Mouse (Mus musculus): ENCODE data around the gene Krt42. TPM values are rescaled to one million over a fixed set of nuclear protein-coding genes. Genes with fewer than 3 reads are reported as not detected.
A peak's percentile ranks its signal among the peaks of the same experiment; 100 is the strongest.

Krt42 gene
- polyA plus RNA-seq, 2 experiments, result not detected

GRCm38 (mm10) chr11:100290235-100290634, 20.6 kb upstream of the Krt42 start:
- no peak for ATAC-seq (ENCODE audit: insufficient read depth)
- Histone ChIP-seq H3K4me2 (ENCODE audit: low read depth) (no peak overlapping the region), H3K4me1 (replicated peaks; ENCODE audit: control insufficient read depth in 2 of 2, insufficient read depth in 2 of 2, low read length in 1 of 2) (no peaks in the 10 kb centered on the region), H3K27ac (no peak overlapping the region), H3K9ac (replicated peaks) (no peak overlapping the region), H3K36me3 (replicated peaks; ENCODE audit: control insufficient read depth, insufficient read depth, low read depth) (no peaks in the 10 kb centered on the region), H3K27me3 (ENCODE audit: control insufficient read depth, insufficient read depth, low read length) (no peaks in the 10 kb centered on the region), H3K4me3 (ENCODE audit: insufficient read depth in 1 of 2, low read depth in 2 of 2, low read length in 2 of 2) (no peak overlapping the region), H3K9me3 (ENCODE audit: control insufficient read depth, low read length) (no peaks in the 10 kb centered on the region)
- TF ChIP-seq EP300 (IDR thresholded peaks at IDR 0.05; ENCODE audit: low read depth) (no peak), CTCF (IDR thresholded peaks at IDR 0.05; ENCODE audit: low read depth) (no peak)
- WGBS (ENCODE audit: insufficient replicate concordance), result 34% methylated on average over 5 of the region's 5 CpGs
- DNase-seq (ENCODE audit: low read depth in 3 of 3, low spot score in 3 of 3), result no peak

- Histone ChIP-seq H3K27me3 (ENCODE audit: control insufficient read depth, insufficient read depth, low read length) (no peaks in the 10 kb centered on the region), H3K27ac (no peak overlapping the region), H3K9me3 (ENCODE audit: control insufficient read depth, low read length) (no peaks in the 10 kb centered on the region), H3K4me2 (ENCODE audit: low read depth) (no peak overlapping the region), H3K36me3 (replicated peaks; ENCODE audit: control insufficient read depth, insufficient read depth, low read depth) (no peaks in the 10 kb centered on the region), H3K4me3 (ENCODE audit: insufficient read depth in 1 of 2, low read depth in 2 of 2, low read length in 2 of 2) (no peak overlapping the region), H3K4me1 (replicated peaks; ENCODE audit: control insufficient read depth in 2 of 2, insufficient read depth in 2 of 2, low read length in 1 of 2) (no peaks in the 10 kb centered on the region), H3K9ac (replicated peaks) (no peak overlapping the region)
- DNase-seq (ENCODE audit: low read depth in 3 of 3, low spot score in 3 of 3) (no peak), ATAC-seq (ENCODE audit: insufficient read depth) (no peak)
- WGBS (ENCODE audit: insufficient replicate concordance), result 72% methylated on average over 6 of the region's 6 CpGs
- TF ChIP-seq EP300 (IDR thresholded peaks at IDR 0.05; ENCODE audit: low read depth) (no peak), CTCF (IDR thresholded peaks at IDR 0.05; ENCODE audit: low read depth) (no peak)
Observed at GRCm38 (mm10) chr11:100288942-100289341, 19.3 kb upstream of the Krt42 start.

GRCm38 (mm10) chr11:100287024-100287423, 17.4 kb upstream of the Krt42 start:
- no peak overlapping the region for H3K9ac ChIP-seq (replicated peaks)
- H3K27ac ChIP-seq, result no peak overlapping the region
- ATAC-seq (ENCODE audit: insufficient read depth), result no peak
- H3K4me3 ChIP-seq (ENCODE audit: insufficient read depth in 1 of 2, low read depth in 2 of 2, low read length in 2 of 2), result no peak overlapping the region
- H3K27me3 ChIP-seq (ENCODE audit: control insufficient read depth, insufficient read depth, low read length), result no peaks in the 10 kb centered on the region
- H3K4me1 ChIP-seq (replicated peaks; ENCODE audit: control insufficient read depth in 2 of 2, insufficient read depth in 2 of 2, low read length in 1 of 2), result no peaks in the 10 kb centered on the region
- TF ChIP-seq CTCF (IDR thresholded peaks at IDR 0.05; ENCODE audit: low read depth) (no peak), EP300 (IDR thresholded peaks at IDR 0.05; ENCODE audit: low read depth) (no peak)
- no peak for DNase-seq (ENCODE audit: low read depth in 3 of 3, low spot score in 3 of 3)
- no peaks in the 10 kb centered on the region for H3K9me3 ChIP-seq (ENCODE audit: control insufficient read depth, low read length)
- WGBS (ENCODE audit: insufficient replicate concordance), result 43% methylated on average over 10 of the region's 10 CpGs
- H3K4me2 ChIP-seq (ENCODE audit: low read depth), result no peak overlapping the region
- H3K36me3 ChIP-seq (replicated peaks; ENCODE audit: control insufficient read depth, insufficient read depth, low read depth), result no peaks in the 10 kb centered on the region

- DNase-seq (ENCODE audit: low read depth in 3 of 3, low spot score in 3 of 3) (no peak), ATAC-seq (ENCODE audit: insufficient read depth) (no peak)
- Histone ChIP-seq H3K27me3 (ENCODE audit: control insufficient read depth, insufficient read depth, low read length) (no peaks in the 10 kb centered on the region), H3K9ac (replicated peaks) (no peak overlapping the region), H3K36me3 (replicated peaks; ENCODE audit: control insufficient read depth, insufficient read depth, low read depth) (no peaks in the 10 kb centered on the region), H3K4me1 (replicated peaks; ENCODE audit: control insufficient read depth in 2 of 2, insufficient read depth in 2 of 2, low read length in 1 of 2) (no peaks in the 10 kb centered on the region), H3K27ac (no peak overlapping the region), H3K4me2 (ENCODE audit: low read depth) (no peak overlapping the region), H3K4me3 (ENCODE audit: insufficient read depth in 1 of 2, low read depth in 2 of 2, low read length in 2 of 2) (no peak overlapping the region), H3K9me3 (ENCODE audit: control insufficient read depth, low read length) (no peaks in the 10 kb centered on the region)
- 59% methylated on average over 4 of the region's 4 CpGs for WGBS (ENCODE audit: insufficient replicate concordance)
- no peak for TF ChIP-seq CTCF (IDR thresholded peaks at IDR 0.05; ENCODE audit: low read depth)
- TF ChIP-seq EP300 (IDR thresholded peaks at IDR 0.05; ENCODE audit: low read depth), result no peak
Observed at GRCm38 (mm10) chr11:100284988-100285387, 15.3 kb upstream of the Krt42 start.

- no peak overlapping the region for H3K9ac ChIP-seq (replicated peaks)
- no peak overlapping the region for H3K4me2 ChIP-seq (ENCODE audit: low read depth)
- 20% methylated on average over 10 of the region's 10 CpGs for WGBS (ENCODE audit: insufficient replicate concordance)
- no peak overlapping the region for H3K27ac ChIP-seq
- no peaks in the 10 kb centered on the region for H3K4me1 ChIP-seq (replicated peaks; ENCODE audit: control insufficient read depth in 2 of 2, insufficient read depth in 2 of 2, low read length in 1 of 2)
- H3K27me3 ChIP-seq (ENCODE audit: control insufficient read depth, insufficient read depth, low read length), result no peaks in the 10 kb centered on the region
- ATAC-seq (ENCODE audit: insufficient read depth), result no peak
- H3K36me3 ChIP-seq (replicated peaks; ENCODE audit: control insufficient read depth, insufficient read depth, low read depth), result no peaks in the 10 kb centered on the region
- no peaks in the 10 kb centered on the region for H3K9me3 ChIP-seq (ENCODE audit: control insufficient read depth, low read length)
- TF ChIP-seq CTCF (IDR thresholded peaks at IDR 0.05; ENCODE audit: low read depth), result peak; percentile 96
- no peak for TF ChIP-seq EP300 (IDR thresholded peaks at IDR 0.05; ENCODE audit: low read depth)
- DNase-seq (ENCODE audit: low read depth in 3 of 3, low spot score in 3 of 3), result peak; percentile 30 to 50 (median 37)
- H3K4me3 ChIP-seq (ENCODE audit: insufficient read depth in 1 of 2, low read depth in 2 of 2, low read length in 2 of 2), result no peak overlapping the region
Observed at GRCm38 (mm10) chr11:100282549-100282948, 12.9 kb upstream of the Krt42 start.
